Mouse (Mus musculus): Measurements from ENCODE around the gene Chsy1. TPM values are rescaled to one million over a fixed set of nuclear protein-coding genes. Genes with fewer than 3 reads are reported as not detected.

Chsy1 gene
- total RNA-seq, 2 experiments from 2014 or later, result 17.6 to 18.3 TPM

DNA sequence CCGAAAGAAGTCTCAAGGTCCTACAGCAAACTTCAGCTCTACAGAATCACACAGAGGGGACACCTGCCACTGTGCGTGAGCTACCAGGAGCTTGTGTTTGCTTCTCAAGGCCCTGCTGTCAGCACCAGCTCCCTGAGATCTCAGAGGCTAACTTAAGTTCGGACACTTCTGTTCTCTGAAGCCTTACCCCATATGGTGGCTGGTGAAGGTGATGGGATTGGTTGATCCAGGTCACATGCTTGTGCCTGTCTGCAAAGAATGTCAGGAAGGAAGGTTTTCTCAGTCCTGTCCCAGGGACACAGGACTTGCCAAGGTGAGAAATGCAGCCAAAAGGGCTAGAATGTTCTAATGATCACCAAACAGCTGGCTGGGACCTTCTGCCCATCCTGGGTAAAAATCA is 91.1 kb downstream of the Chsy1 start:
- DNase-seq (ENCODE audit: extremely low spot score in 1 of 2, low spot score in 1 of 2), result no peak

DNA sequence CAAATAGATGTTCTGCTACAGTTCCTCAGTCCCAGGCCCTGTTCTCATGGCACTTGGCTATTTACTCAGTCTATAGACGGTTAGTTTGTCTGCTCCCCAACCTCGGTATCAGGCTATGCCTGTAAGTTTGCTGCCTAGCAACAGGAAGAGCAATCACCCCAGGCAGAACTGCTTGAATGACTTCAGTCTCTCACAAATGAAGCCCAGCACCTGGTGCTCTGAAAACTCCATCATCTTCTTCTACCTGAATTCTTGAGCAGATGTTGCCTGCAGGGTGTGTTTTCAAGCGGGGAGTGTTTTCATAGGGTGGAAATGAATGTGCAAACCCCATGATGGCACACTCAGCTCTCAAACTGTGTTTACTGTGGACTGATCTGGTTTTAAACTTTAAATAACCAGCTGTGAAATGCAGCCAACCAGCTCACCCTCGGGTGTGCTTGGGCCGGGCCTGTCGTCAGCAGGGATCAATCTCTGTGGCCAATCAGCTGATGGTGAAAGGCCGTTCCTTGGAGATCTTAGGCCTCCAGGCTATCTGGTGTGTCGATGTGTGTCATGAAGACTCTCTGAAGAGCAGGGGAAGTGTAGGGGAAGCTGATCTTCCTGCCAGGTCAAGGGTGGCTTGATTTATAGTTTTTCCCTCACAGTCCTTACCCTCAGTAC is 91.6 kb downstream of the Chsy1 start:
- DNase-seq (ENCODE audit: extremely low spot score in 1 of 2, low spot score in 1 of 2), result no peak

DNA sequence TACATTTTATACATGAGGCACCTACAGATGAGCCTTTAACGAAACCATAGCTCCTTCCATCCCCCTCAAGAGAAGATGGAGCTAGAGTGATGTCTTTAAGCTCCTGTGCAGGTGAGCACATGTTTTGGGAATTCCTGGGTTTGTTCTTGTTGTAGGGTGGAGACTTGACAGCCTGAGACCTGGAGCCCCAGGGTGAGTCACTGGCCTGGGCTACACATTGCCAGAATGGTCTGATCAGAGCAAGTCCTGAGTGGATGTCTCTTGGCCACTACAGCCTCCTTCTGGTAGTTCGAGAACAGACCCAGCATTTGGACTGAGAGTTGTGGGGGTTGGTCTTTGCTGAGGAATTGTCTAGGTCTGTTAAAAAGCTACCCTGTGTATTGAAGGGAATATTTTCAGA is 92.3 kb downstream of the Chsy1 start:
- DNase-seq (ENCODE audit: extremely low spot score in 1 of 2, low spot score in 1 of 2), result no peak

DNA sequence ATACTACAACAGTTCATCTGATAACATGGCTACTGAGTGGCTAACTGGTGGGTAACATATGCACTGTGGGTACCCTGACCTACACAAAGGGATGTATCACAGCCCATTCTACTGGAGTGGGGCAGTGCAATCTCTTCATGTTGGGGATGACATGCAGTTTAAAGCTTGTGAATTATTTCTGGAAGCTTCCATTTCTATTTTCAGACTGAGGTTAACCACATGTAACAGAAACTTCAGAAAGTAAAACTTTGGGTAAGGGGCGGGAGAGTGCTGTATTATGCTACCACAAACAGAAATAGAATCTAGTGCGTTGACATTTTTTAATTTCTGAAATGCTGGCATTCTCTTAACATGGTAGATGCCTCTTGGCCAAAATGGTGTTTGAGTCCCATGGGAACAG is 100.6 kb downstream of the Chsy1 start:
- no peak for DNase-seq (ENCODE audit: extremely low spot score in 1 of 2, low spot score in 1 of 2)

DNA sequence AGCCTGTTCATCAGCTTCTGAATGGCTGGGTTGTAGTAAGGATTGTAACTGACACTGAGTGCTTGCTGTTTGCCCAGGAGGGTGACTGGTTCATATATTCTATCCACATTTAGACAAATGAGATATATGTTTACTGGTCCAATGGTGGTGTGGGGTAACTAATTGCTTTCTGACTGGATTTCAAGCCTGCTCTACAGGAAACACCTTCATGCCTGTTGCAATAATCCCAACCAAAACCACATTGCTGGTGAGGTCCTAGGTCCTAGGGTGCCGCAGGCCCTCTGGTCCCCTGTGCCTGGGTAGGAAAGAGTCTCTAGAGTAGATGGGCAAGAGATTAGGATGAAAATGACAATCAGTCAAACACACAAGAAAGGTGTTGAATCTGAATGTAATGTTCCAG is 103.6 kb downstream of the Chsy1 start:
- DNase-seq (ENCODE audit: extremely low spot score in 1 of 2, low spot score in 1 of 2), result no peak

DNA sequence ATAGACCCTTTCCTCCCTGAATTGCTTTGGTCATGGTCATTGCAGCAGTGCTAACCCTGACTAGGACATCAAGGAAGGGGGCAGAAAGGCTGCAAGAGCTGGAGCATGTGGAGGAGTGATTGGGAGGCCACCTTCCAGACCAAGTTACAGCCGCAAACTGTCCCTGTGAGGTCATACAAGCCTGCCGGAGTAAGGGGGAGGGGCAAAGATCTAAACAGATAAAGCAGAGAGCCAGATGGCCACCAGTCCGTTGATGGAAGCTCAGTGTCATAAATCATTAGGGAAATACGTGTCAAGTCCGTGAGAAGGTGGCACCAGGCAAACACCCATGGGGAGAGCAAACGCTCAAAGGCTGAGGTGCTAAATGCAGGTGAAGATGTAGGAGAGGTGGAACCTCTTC is 105.2 kb downstream of the Chsy1 start:
- no peak for DNase-seq (ENCODE audit: extremely low spot score in 1 of 2, low spot score in 1 of 2)

DNA sequence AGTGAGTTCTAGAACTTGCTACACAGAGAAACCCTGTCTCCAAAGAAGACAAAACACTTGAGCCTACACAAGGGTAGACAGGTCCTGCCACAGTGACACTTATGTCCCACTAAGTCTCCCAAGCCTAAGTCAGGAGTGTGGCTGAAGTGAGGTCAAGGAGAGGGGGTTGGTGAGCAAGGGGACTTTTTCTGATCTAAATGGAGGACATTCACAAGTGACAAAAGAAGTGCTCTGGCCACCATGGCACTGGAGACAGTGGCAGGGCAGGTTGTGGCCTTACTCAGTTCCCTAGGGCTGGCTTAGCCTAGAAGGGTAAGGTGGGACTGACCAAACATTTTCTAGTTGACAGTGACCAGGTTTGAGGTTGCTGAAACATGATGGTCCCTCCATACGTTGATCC is 106.6 kb downstream of the Chsy1 start:
- no peak for DNase-seq (ENCODE audit: extremely low spot score in 1 of 2, low spot score in 1 of 2)

DNA sequence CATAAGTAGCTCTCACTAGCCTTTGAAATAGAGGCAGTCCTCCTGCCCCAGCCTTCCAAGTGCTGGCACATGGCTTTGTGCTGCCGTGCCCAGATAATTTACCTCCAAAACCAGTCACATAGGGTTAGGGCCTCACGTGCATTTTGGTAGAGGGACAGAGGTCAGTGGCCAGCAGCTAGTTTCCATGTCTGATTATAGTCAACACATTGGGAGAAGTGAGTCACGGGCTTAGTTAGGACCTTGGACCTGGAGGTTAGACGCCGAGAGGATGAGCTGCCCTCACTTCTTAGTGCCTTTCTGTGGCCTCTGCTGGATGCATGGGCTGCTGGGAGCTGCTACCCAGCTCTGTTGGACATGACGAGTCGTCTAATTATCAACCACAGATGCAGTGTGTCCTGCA is 107.7 kb downstream of the Chsy1 start:
- no peak for DNase-seq (ENCODE audit: extremely low spot score in 1 of 2, low spot score in 1 of 2)

DNA sequence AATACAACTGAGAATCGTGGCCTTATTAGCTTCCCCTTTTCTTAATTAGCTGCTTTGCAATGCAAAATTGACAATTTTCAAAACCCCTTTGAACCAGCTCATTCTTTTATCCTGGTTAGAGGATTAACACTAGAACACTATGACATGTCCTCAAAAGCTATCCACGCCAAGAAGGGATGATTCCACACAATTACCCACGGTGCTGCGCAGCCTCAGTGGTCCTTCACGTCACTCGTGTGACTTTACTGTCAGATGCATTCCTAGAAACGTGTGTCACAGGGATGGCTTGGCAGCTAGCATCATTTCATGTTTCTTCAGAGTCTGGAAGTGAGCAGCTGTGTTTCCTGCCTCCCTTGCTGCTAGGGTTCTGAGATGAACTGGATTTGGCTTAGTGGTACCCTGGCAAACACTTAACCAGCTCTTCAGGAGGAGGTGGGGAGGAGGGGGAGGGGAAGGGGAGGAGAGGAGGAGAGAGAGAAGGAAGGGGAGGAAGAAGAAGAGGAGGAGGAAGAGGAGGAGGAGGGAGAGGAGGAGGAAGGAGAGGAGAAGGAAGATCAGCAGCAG is 108.3 kb downstream of the Chsy1 start:
- DNase-seq (ENCODE audit: extremely low spot score in 1 of 2, low spot score in 1 of 2), result no peak

DNA sequence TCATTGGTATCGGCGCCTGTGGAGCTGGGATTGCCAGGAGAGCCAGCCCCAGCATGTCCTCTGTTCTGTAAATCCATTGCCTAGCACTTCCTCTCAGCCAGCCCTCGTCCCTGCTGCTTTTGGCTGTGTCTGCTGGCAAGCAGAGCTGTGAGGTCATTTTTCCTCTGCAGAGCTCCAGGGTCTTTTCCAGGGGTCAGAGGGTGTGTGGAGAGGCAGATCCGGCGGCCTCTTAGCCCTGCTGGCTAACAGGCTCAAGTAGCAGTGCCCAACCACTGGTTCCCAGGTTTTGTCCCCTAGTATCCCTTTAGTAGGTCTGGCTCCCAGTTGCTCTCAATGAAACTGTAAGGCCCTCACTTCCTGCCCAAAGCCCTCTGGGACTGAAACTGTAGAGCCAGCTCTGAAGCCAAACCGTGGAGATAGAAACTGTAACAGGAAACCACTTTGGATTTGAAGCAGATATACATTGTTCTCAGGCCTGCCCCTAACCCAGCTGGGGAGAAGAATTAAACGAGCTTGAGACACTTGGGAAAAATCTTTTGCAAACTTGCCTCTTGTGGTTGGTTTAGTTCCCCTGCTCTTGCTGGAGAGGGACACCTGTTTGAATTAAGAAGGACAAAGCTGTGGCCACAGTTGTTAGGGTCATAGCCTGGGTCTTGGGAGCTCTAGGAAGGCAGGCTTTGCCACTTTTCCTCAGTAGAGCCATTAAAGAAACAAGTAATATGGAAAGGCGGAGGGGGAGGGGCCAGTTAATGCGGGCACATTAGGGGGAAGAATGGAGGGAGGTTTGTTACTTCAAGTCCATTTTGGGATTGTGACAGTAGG is 109.1 kb downstream of the Chsy1 start:
- no peak for DNase-seq (ENCODE audit: extremely low spot score in 1 of 2, low spot score in 1 of 2)

DNA sequence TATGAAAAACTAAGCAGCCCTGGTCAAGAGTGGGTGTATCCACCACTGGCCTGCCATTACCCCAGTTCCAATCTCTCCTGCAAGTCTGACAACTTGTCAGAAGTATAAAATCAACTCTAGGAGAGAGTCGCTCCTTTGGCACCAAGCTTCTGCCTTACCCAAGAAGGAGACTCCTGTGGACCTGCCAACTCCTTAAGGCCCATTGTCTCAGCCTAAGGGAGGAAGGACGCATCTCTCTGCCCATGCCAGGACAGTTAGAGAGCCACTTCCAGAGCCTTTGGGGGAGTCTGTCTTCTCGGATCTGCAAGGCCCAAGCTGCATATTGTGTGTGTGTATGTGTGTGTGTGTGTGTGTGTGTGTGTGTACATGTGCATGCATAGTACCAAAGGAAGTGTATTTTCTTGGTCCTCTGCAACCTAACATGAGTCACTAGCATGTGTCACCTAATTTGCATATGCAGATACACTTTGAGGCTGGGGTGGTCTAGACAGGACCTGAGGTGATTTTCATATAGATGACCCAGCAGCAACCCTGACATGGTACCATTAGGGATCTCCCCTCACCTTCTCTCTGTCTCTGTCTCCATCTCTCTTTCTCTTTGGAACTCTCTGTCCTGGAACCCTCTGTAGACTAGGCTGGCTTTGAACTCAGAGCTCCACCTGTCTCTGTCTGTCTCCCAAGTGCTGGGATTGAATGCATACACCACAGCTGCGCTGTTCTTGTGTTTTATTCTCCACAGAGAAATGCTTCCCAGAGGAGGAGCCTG is 109.9 kb downstream of the Chsy1 start:
- no peak for DNase-seq (ENCODE audit: extremely low spot score in 1 of 2, low spot score in 1 of 2)

DNA sequence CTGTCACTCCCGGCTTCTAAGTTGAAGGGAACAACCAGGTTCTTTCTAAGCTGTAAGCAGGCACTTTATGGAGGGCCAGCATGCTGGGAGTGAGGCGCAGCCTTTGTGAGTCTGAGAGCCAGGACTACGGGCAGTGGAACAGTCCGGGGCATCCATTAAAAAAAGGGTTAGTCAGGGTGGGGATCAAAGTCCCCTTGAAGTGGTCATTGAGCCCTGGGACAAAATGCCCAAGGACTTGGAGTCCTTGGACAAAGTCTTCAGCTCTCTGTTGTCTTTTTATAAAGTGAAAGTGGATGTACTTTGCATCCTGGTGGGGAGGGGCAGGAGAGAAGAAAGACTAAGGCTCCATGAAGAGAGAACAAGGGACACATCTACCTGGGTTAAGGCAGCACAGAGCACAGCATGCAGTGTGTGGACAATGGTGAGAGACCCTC is 110.5 kb downstream of the Chsy1 start:
- no peak for DNase-seq (ENCODE audit: extremely low spot score in 1 of 2, low spot score in 1 of 2)

DNA sequence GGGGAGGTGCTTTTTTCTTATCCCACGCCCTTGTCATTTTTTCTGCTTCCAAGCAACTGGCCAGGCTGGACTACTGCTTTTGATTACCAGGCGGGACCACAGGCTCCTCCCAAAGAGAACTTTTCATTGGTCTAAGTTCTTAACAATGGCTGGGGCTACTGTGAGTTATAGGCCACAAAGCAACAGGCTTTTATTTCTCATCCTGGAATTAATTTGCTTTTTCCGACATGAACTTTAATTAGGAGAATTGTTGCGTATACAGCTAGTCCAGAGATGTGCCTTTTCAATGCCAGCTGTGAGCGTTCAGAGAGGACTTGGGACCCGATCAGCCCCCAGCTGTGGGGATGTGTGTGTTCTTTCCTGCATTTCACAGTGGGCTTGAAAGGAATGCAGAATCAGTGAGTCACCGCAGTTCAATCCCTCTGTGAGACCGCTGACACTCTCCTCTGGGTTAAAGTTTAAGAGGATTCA is 113.3 kb downstream of the Chsy1 start:
- DNase-seq (ENCODE audit: extremely low spot score in 1 of 2, low spot score in 1 of 2), result no peak

Other genes with a start within 250 kb of the Chsy1 start
- 10 to 100 TPM; 13.7 to 16.4 TPM for gene Pcsk6, start 247.8 kb upstream of the Chsy1 start, total RNA-seq (2021)
- not detected for gene Gm45213, start 65.9 kb upstream of the Chsy1 start, total RNA-seq (2021)
- 10 to 100 TPM; 36.8 to 37.5 TPM for gene Snrpa1, start 50.5 kb upstream of the Chsy1 start, total RNA-seq (2021)
- 10 to 100 TPM; 54.0 to 56.2 TPM for gene Selenos, start 29.9 kb upstream of the Chsy1 start, total RNA-seq (2021)